Mouse (Mus musculus) bone marrow, adult 2 months (tissue): ENCODE data around the gene Rec8. TPM values are rescaled to one million over a fixed set of nuclear protein-coding genes. Genes with fewer than 3 reads are reported as not detected.
A peak's percentile ranks its signal among the peaks of the same experiment; 100 is the strongest.

ENCODE experiments used
- H3K27ac ChIP-seq: fragments of 200-500 bp; 2 replicates; pipeline ENCODE4 v1.5.1; 2012; ENCODE audit warnings: low read depth, mild to moderate bottlenecking, control low read depth, inconsistent platforms, low read length; ENCODE audit not compliant: control insufficient read depth, poor library complexity, insufficient read depth
- H3K4me1 ChIP-seq: fragments of 200-500 bp; 2 replicates; pipeline ENCODE4 v1.6.1; 2011; ENCODE audit warnings: low read length; ENCODE audit not compliant: control insufficient read depth, insufficient read depth
- H3K4me3 ChIP-seq: fragments of 200-500 bp; replicated peaks from 2 replicates; pipeline ENCODE3; 2011; ENCODE audit warnings: mild to moderate bottlenecking, low read depth, low read length, control low read depth; ENCODE audit not compliant: control insufficient read depth
- CTCF ChIP-seq: fragments of 200-500 bp; IDR thresholded peaks from 2 replicates; pipeline ENCODE4 v1.5.1; 2011; ENCODE audit warnings: low read length, control low read depth; ENCODE audit not compliant: control insufficient read depth, insufficient read depth
- POLR2A ChIP-seq: fragments of 200-500 bp; IDR thresholded peaks from 2 replicates; pipeline ENCODE4 v1.6.1; 2011; ENCODE audit warnings: low read depth, mild to moderate bottlenecking, control low read depth, low read length, borderline replicate concordance; ENCODE audit not compliant: control insufficient read depth
- WGBS: fragments of 180-500 bp; shearing (Covaris S2); methylation state at CpG from one replicate; pipeline ENCODE4 v1.1.7; 2018; 5-methylcytosine and 5-hydroxymethylcytosine counted together
- polyA plus RNA-seq: library from polyadenylated mRNA; stranded (reverse); fragments of >200 nt; gene quantifications from 2 replicates; pipeline ENCODE4 v1.2.4, GENCODE M21; 2011; ENCODE audit warnings: low replicate concordance; ENCODE audit not compliant: missing spikeins, insufficient read depth, insufficient read length

Rec8 gene
- polyA plus RNA-seq, 1 experiment = 28.5 TPM

DNA sequence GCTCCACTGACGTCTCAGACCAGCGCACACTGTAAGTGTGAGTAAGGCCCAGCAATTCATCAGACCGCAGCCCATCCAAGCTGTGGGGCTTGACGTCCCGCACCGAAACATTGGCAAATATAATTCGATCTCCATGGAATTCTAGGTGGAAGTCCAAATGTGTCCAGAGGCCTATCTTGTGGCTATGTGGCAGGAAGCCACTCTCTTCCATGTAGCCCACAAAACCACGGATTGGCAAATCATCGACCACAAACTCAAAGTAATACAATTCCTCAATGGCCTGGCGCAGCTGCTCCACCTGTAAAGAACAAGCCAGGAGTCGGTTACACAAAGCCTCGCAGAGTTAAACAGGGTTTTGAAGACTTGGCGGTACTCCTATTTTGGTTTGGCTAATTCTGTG lies 23.5 kb downstream of the Rec8 start:
- Histone ChIP-seq H3K4me1 (peaks cover 4% of the 10 kb centered on the region), H3K4me3 (no peak overlapping the region), H3K27ac (no peak overlapping the region)
- WGBS = 58% methylated on average over 13 of the region's 13 CpGs
- TF ChIP-seq POLR2A (no peak), CTCF (no peak)

DNA sequence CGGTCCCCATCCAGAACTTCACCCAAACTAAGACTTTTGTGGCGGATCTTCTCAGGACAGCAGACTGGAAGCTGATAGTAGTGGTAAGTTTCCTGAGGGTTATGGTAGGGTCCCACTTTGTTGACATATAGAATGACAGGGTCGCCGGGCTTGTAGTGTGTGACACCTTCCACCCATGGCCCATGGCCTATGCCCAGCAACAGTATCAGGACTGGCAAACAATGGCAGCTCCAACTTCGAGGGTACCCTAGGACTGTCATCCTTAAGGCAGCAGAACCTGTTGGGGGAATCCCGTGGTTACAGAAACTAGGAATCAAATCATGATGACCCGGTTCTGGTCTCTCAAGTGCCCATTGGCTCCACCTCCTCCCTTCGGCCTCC lies 24.8 kb downstream of the Rec8 start:
- WGBS = 22% methylated on average over 8 of the region's 8 CpGs
- TF ChIP-seq POLR2A = no peak
- no peak for TF ChIP-seq CTCF
- Histone ChIP-seq H3K4me3 (peak overlapping the region; percentile 97), H3K27ac (peak overlapping the region; percentile 89), H3K4me1 (peaks cover 4% of the 10 kb centered on the region)

GRCm38 (mm10) chr14:55643060-55643907 lies 25.4 kb downstream of the Rec8 start, which contains the start of gene Tm9sf1:
TSS of gene Tm9sf1 (minus strand) at chr14:55643806.
- Histone ChIP-seq H3K4me3 (peak within 1 kb of the TSS; percentile 97), H3K4me1 (peaks cover 4% of the 10 kb centered on the region), H3K27ac (peak within 1 kb of the TSS; percentile 89)
- WGBS = under 1% methylated on average over 89 of the region's 89 CpGs
- TF ChIP-seq POLR2A = peak; percentile 66; the same call in 1 of the 2 replicates
- no peak; the same call in 1 of the 2 replicates for TF ChIP-seq CTCF

DNA sequence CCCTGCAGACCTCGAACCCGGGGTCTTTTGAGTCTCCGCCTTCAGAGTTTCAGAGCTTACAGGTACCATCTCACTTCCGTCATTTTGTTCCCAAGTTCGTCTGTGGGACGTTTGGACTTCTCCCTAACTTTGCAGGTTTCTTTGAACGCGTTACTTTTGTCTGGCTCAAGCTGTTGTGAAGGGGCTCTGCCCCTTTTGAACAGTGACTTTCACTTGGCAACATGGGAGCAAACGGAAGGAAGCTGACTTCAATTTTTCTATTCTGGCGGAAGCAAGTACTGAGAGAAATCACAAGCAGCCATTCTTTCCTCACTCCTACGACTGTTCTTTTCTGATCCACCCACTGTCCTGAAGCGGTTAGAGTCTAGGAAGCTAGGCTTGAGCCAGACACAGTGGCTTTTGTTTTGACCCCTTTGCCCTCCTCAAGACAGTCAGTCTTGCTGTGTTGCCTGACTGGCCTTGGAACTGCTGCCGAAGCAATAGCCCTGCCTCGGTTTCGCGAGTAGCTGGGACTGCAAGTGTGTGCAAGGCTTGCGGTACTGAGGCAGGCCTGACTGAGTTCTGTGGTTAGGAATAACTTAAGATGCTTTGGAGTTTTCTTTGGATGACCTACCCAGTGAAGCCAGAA lies 26.5 kb downstream of the Rec8 start:
- WGBS = 3% methylated on average over 17 of the region's 17 CpGs
- 0 out of 2 replicates have a peak overlapping the region, but pooled peaks have one; percentile 15 for H3K27ac ChIP-seq
- TF ChIP-seq POLR2A (no peak), CTCF (no peak)
- H3K4me1 ChIP-seq = peaks cover 4% of the 10 kb centered on the region
- H3K4me3 ChIP-seq = peak overlapping the region; percentile 64

- TF ChIP-seq POLR2A (no peak), CTCF (no peak)
- Histone ChIP-seq H3K4me1 (no peaks in the 10 kb centered on the region), H3K4me3 (no peak within 1 kb of the TSS), H3K27ac (no peak within 1 kb of the TSS)
- WGBS = 81% methylated on average over 2 of the region's 2 CpGs
These were observed 32.0 kb downstream of the Rec8 start, which contains the start of gene Tssk4 for GRCm38 (mm10) chr14:55649884-55650283. TSS of gene Tssk4 (plus strand) at chr14:55650184.

DNA sequence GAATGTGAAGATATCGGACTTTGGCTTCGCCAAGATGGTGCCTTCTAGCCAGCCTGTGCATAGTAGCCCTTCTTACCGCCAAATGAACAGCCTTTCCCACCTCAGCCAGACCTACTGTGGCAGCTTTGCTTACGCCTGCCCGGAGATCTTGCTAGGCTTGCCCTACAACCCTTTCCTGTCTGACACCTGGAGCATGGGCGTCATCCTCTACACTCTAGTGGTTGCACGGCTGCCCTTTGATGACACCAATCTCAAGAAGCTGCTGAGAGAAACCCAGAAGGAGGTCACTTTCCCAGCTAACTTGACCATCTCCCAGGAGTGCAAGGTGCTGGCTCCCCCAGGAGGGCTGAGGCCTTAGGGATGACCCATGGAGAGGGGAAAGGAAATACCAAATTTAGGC lies 33.7 kb downstream of the Rec8 start:
- WGBS = 81% methylated on average over 7 of the region's 7 CpGs

DNA sequence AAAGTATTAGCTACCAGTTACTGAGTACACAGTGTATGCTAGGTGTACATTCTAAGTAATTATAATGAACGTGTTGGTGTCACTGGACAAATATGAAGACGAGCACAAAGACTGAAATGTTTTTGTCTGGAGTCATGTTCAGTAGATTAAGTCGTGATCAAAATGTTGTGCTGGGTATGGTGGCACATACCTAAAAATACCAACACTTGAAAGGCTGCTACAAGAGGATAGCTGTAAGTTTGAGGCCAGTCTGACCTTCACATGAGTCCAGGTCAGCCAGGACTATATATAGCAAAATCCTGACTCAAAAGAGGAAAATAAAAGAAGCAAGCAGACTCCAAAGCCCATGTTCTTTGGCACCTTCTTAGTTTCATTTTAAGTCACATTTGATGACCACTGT lies 39.1 kb downstream of the Rec8 start:
- TF ChIP-seq POLR2A (no peak), CTCF (no peak)
- Histone ChIP-seq H3K4me1 (no peaks in the 10 kb centered on the region), H3K27ac (no peak overlapping the region), H3K4me3 (no peak overlapping the region)
- WGBS = 75% methylated on average over 3 of the region's 3 CpGs

More for the DNA sequence above, 33.7 kb downstream of the Rec8 start:
- H3K27ac ChIP-seq = no peak overlapping the region
- no peak overlapping the region for H3K4me3 ChIP-seq
- TF ChIP-seq POLR2A (no peak), CTCF (no peak)
- no peaks in the 10 kb centered on the region for H3K4me1 ChIP-seq

DNA sequence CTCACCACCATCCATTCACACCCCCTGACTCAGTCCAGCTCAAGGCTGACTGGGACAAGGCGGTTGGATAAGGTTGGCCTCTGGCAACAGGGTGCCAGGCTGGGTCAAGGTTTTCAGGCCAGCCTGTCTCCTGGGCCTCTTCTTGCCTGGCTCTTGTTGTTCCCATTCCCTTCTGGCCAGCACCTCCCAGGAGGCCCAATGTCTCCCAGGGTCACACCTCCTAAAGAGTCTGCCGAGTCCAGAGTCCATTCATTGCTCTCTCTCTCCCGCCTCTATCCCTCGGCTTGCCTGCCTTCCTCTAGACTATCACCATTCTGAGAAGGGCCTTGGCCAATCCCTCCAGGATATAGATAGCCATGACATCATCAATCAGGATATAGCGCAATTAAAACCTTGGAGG lies 40.2 kb downstream of the Rec8 start:
- no peak overlapping the region for H3K4me3 ChIP-seq
- 92% methylated on average over 5 of the region's 5 CpGs for WGBS

More for the DNA sequence above, 40.2 kb downstream of the Rec8 start:
- H3K27ac ChIP-seq = no peak overlapping the region
- H3K4me1 ChIP-seq = no peaks in the 10 kb centered on the region
- TF ChIP-seq POLR2A = no peak
- no peak for TF ChIP-seq CTCF
